ENCODE assay signal across 11 mouse cellular contexts in the genomic region with DNA sequence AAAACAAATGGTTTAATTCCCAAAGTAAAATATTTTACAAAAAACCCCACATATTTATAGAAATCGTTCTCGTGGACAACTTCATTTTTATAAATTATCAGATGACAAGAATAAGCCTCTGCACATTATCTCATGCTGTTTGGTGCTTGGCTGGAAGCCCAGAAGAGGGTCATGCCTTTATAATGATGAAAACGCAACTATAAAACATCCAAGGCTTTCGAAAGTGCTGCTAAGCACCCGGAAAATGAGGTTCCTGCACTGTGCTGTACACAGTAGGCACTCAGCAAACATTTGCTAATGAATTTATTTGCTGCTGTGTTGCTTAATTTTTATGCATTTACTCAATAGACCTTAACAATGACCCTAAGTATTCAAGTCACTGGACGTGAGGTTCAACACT.
DNase-seq lines count a peak whose midpoint lies in the region; ATAC-seq lines count a peak whose summit lies in the region.
"Had no signal": no experiment of that assay in that cellular context is flagged by ENCODE, and none has a peak within 500 bp of the region (broad histone marks: within the 10 kb centered on the region; RNA-seq: fewer than 3 reads in every experiment).

No protein-coding gene starts in this region.

- H3K9me3 ChIP-seq in midbrain, embryonic 15.5 days = no peaks in the 10 kb centered on the region
- no peaks in the 10 kb centered on the region for H3K9me3 ChIP-seq in midbrain, embryonic 16.5 days (replicated peaks; ENCODE audit: control insufficient read depth, low read length, poor library complexity, severe bottlenecking)

- H3K27ac ChIP-seq in midbrain, embryonic 15.5 days = no peak overlapping the region
- H3K27ac ChIP-seq in midbrain, embryonic 16.5 days (ENCODE audit: low read length) = no peak overlapping the region
- H3K27ac ChIP-seq: macrophage had no signal

- no peaks in the 10 kb centered on the region for H3K27me3 ChIP-seq in midbrain, embryonic 15.5 days (replicated peaks)
- H3K27me3 ChIP-seq in midbrain, embryonic 16.5 days (ENCODE audit: control insufficient read depth, insufficient read depth, low read depth, low read length) = no peaks in the 10 kb centered on the region

- no peaks in the 10 kb centered on the region for H3K4me1 ChIP-seq in midbrain, embryonic 15.5 days
- H3K4me1 ChIP-seq in midbrain, embryonic 16.5 days (ENCODE audit: control insufficient read depth, insufficient read depth, low read length) = no peaks in the 10 kb centered on the region

- no peaks in the 10 kb centered on the region for H3K36me3 ChIP-seq in midbrain, embryonic 15.5 days (replicated peaks)
- H3K36me3 ChIP-seq in midbrain, embryonic 16.5 days (ENCODE audit: control insufficient read depth, insufficient read depth, low read length) = no peaks in the 10 kb centered on the region

- H3K4me3 ChIP-seq in midbrain, embryonic 15.5 days = no peak overlapping the region
- no peak overlapping the region for H3K4me3 ChIP-seq in midbrain, embryonic 16.5 days (ENCODE audit: low read depth, low read length)

- no peak overlapping the region for H3K9ac ChIP-seq in midbrain, embryonic 15.5 days
- H3K9ac ChIP-seq in midbrain, embryonic 16.5 days (ENCODE audit: low read depth, low read length) = no peak overlapping the region

- ATAC-seq in midbrain, embryonic 15.5 days (replicated peaks) = 0 out of 2 replicates have a peak, but pooled peaks have one; percentile 30
- ATAC-seq in midbrain, embryonic 16.5 days = no peak
- no peak for ATAC-seq in frontal cortex, adult (ENCODE audit: low TSS enrichment)
- ATAC-seq: inflammation-experienced regulatory T-cells, adult 6 months had no signal

- DNase-seq in kidney, postnatal 10 days = peak; percentile 75
- no peak for DNase-seq in kidney, adult 18-20 months
- peak; percentile 52 for DNase-seq in adrenal gland, postnatal 10 days
- peak; percentile 17 for DNase-seq in lung, postnatal 10 days
- DNase-seq: cerebellum, adult 9-11 months had no signal

- 53% methylated on average over 6 of the region's 6 CpGs for WGBS in midbrain, embryonic 15.5 days
- 51% methylated on average over 6 of the region's 6 CpGs for WGBS in midbrain, embryonic 16.5 days

- H3K4me2 ChIP-seq in midbrain, embryonic 15.5 days = no peak overlapping the region
- H3K4me2 ChIP-seq in midbrain, embryonic 16.5 days (ENCODE audit: low read length) = no peak overlapping the region
- H3K4me2 ChIP-seq: heart, embryonic 11.5 days had no signal
